Mouse (Mus musculus): ENCODE results near the gene Otud1.

Otud1 gene

DNA sequence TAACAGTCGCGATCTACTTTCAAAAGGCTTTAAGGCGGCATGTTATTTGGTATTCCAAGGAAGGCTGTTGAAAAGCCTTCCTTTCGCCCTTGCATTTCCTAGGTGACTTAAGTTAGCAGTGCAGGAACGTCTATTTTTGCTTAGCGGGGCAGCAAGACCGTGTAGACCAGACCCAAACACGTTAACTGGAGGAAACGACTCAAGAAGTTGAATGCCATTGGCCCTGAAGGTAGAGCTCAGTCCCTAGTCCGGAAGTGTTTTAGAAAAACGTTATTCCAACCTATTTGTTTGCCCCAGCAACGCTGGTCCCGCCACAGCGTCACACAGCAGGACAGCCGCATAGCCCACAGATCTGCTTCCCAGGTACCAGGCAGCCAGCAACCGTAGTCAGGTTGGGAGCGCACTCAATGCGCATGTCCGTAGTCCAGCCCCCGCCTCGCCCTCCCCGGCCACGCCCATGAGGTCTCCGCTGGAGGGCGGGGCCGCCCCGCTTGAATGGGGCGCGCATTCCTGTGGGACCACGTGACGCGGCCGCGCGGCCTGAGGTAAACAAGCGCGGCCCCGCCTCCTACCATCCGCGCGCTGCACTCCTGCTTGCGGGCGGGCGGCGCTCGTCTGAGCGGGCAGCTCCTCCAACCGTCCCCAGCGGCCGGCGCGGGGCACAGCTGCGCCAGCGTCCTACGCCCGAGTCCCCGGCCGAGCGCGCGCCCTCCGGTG lies at the start of gene Otud1:
Gene Otud1 (plus strand): TSS at position 595 of the 717 bp plus-strand sequence.
- DNase-seq (ENCODE audit: low spot score): peak; percentile 98

DNA sequence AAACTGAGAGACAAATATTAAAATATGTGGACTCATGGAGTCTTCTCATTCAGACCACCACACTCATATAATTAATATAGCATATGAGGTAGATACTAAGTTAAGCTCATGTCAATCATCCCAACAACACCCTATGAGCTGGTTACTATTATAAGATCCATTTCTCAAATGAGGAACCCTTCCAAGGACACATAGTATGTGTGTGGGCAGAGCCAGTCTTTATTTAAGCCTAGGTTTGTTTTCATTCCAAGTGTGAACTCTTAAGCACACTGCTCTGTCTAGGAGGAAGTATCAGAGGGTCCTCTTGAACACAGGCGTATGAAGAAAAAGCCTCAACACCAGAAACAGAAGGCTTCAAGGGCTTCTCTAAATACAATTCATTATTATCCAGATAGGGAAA lies 49.7 kb upstream of the Otud1 start:
- no peak for DNase-seq (ENCODE audit: low spot score)

GRCm38 (mm10) chr2:19608410-19609073 lies 49.0 kb upstream of the Otud1 start:
- no peak for DNase-seq (ENCODE audit: low spot score)

GRCm38 (mm10) chr2:19622041-19622440 lies 35.5 kb upstream of the Otud1 start:
- no peak for DNase-seq (ENCODE audit: low spot score)

DNA sequence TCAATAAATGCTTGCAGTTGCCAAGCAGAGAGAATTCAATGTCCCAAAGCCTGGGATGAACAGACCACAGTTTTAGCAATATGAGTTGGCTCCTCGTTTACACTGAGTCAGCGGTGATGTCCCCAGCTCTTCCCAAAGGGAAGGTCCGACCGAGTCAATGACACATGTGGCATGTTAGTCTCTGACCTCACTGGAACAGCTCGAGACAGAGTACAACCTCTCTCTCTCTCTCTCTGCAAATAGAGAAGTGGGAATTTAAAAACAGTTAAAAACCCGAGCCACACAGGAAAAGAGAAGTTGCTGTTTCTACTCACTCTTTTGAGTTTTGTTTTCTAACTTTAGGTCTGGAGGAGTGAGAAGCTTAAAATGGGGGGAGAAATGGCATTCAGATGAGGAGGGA lies 30.5 kb upstream of the Otud1 start:
- peak; percentile 11 for DNase-seq (ENCODE audit: low spot score)

DNA sequence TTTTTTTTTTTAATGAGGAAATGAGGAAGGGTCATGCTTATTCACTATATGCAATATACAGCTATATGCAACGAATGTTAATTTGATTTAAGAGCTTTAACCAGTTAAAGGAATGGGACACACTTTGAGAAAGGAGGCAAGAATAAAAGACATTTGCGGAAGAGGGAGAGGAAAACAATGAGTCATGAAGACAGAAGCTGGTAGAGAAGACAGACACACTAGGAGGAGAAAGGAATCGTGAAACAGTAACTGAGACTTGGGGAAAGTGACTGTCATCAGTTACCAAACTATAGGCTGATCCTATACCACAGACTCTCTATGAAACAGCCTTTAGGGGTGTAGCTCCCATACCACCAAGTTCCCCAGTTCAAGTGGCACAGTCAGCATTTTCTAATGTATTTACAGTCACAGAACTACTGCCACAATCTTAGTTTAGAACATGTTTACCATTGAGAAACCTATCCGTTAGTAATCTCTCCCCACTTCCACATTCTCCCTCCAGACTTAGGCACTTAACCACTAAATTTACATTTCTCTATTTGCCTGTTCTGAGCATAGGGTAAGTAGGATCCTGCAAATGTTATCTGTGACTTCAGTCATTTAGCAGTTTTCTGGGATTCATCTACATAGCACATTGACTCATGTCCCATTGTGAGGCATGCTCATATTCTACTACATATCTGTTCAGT lies 29.5 kb upstream of the Otud1 start:
- DNase-seq (ENCODE audit: low spot score): no peak

DNA sequence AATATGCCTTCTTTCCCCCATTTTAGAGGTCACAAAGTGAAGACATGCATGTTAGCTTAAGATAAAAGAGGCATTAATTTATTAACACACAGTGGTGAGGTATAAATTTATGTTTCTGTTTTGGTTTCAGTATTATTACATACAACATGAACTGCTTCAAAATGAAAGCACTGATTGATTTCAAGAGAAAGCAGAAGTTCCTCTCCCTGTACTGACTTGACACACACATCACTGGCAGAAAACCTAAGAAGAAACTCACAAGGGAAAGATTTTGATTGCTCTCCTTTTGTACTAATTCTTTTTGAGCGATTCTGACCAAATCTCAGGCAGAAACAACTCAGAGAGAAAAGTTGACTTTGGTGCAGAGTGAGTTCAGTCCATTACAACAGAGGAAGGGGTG lies 27.0 kb upstream of the Otud1 start:
- no peak for DNase-seq (ENCODE audit: low spot score)

DNA sequence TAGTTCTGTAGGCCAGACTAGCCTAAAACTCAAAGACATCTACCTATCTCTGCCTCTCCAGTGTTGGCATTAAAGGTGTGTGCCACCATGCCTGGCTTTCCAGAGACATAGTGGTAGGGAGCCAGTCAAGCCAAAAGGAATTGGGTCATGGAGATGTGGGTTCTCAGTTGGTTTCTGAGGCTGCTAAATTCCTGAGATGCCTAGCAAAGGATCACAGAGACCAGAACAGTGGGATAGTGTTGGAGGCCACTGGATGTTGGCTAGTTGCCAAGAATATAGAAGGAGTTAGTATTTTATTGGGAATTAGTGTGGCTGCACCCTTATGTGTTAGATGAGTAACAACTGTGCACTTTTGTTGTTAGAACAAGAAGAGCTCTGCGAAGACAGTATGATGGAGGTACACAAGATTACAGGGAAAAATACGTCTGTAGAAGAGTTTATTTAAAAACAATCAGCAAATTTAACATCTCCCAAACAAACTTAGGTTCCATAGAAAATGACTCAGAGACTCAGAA lies 24.1 kb upstream of the Otud1 start:
- DNase-seq (ENCODE audit: low spot score): no peak

GRCm38 (mm10) chr2:19645182-19645581 lies 12.4 kb upstream of the Otud1 start:
- DNase-seq (ENCODE audit: low spot score): no peak

DNA sequence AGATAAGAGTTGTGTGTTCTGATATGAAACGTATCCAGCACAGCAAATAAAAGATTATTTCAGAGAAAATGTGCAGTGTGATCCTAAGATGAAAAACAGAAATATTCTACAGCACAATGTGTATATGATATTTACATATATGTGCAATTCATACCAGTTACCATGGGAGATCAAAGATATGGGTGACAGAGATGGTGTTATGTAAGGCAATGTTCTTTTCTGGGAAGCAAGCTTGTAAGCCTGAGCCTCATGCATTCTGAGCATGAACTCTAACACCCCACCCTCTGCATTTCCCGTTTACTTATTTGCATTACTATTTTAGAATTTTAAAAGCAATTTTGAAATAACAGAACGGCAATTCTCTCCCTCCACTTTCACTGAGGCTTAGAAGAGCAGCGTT lies 11.4 kb upstream of the Otud1 start:
- no peak for DNase-seq (ENCODE audit: low spot score)

DNA sequence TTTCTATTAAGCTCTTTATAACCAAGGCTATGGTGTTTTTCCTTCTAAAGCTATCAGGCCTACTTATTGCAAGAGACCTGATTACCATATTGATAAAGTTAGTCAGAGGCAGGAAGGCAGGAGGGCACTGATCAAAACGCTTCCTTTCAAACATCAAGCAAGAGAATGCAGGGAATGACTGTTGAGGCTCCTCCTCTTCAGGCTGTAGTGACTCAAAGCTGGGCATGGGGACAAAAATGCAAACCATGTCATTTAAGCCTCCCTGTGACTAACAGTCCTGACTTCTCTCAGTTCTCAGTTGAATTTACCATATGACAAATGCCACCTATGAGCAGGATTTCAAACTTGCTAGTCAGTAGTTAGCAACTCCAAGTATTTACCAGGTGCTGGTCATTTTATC lies 10.6 kb upstream of the Otud1 start:
- peak; percentile 22 for DNase-seq (ENCODE audit: low spot score)

GRCm38 (mm10) chr2:19656436-19656835 lies 1.1 kb upstream of the Otud1 start:
- no peak for DNase-seq (ENCODE audit: low spot score)

DNA sequence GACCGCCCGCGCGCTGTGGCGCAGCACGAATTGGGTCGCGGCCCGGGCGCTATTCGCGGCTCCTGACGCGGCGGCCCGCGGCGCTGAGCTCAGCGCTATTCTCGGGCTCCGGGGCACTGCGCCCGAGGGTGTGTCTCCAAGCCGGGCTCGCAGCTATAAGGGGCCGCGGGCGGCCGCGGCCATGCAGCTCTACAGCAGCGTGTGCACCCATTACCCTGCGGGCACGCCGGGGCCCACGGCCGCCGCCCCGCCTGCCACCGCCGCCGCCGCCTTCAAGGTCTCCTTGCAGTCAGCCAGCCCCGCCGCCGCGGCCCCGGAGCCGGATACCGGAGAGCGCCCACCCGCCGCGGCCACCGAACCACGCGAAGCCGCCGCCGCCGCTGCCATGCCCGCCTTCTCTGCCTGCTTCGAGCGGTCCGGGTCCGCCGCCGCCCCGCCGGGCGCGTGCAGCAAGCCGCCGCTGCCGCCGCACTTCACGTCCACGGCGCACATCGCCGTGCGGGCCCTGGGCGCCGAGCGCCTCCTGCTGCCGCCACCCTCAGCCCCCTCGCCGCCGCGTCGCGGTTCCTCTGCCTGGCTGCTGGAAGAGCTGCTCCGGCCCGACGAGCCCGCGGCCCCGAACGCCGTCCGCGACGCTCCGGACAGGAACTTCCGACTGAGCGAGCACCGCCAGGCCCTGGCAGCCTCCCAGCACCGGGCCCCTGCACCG lies 483 bp downstream of the Otud1 start:
- DNase-seq (ENCODE audit: low spot score): peak; percentile 65

- peak; percentile 23 for DNase-seq (ENCODE audit: low spot score)
Observed at GRCm38 (mm10) chr2:19658661-19659384, 1.3 kb downstream of the Otud1 start.

GRCm38 (mm10) chr2:19660875-19661274 lies 3.3 kb downstream of the Otud1 start:
- DNase-seq (ENCODE audit: low spot score): no peak

- no peak for DNase-seq (ENCODE audit: low spot score)
Observed at GRCm38 (mm10) chr2:19663146-19663848, 5.7 kb downstream of the Otud1 start.

- no peak for DNase-seq (ENCODE audit: low spot score)
Observed at GRCm38 (mm10) chr2:19664147-19664546, 6.6 kb downstream of the Otud1 start.

DNA sequence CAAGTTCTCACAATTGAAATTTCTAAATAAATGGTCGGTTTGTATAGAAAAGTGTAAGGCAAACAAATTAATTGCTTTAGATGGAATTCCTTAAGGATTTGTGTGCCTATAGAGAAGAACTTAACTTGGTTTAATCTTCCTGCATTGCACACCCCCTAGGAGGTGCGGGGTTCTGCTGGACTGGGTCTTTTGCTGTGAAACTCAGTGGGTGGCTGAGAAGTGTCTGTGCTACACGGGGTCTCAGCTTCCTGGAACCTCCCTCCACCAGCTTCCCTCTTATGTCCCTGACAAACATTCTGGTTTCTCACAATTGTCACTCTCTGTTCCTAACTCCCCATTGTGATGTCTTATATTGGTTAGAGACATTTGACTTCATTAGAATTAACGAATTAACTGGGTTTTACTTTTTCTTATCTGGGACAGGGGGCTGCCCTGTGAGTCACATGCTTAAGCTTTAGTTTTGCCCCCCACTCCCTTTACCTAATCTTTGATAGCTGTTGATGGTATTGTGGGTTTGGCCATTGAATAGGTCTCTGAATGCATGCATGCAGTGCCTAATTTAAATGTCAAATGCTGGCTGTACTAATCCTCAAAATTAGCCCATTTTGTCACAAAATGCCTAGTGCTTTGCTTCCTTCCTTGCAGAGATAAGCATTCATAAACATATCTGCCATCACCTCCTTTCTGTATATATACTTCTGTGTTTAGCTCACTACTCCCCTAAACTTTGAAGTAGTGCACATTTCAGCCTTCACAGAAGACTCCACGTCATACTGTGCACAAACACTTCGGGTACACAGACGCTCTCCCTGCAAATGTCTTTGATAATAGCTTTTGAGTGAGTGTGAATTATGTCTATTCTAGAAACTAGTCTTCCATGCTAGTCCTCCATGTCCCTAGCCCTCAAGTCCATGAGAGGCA lies 7.3 kb downstream of the Otud1 start:
- no peak for DNase-seq (ENCODE audit: low spot score)

DNA sequence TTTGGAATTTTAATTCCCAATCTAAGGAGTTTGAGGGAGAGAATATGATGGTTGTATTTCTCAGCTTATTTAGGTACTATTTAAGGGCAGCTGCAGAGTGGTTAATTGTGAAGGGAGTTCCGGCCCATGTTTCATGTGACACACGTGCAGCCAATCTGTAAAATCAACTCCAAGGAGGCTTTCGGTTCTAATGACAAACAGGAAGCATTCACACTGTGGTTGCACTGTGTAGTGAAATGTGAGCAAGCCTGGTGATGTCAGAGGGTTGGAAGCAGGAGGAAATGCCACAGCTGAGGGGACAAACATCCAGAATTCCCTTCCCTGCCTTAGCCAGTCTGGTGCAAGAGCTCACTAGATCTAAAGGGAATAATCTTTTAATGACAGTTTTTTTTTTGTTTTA lies 8.3 kb downstream of the Otud1 start:
- no peak for DNase-seq (ENCODE audit: low spot score)
